ENCODE assay signal across 22 mouse cellular contexts in the genomic region with DNA sequence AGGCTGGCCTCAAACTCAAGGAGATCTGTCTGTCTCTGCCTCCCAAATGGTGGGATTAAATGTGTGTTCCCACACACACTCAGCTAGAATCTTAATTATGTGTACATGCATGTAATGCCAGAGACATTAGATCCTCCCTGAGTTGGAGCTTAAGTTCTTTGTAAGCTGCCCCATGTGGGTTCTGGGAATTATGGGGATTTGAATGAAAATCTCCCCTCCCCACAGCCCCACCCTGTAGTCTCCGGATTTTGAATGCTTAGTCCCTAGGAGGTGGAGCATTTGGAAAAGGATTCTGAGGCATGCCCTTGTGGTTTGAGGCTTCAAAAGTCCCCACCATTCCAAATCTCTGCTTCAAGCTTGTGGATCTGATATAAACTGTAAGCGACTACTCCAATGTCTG. TPM values are rescaled to one million over a fixed set of nuclear protein-coding genes. Genes with fewer than 3 reads are reported as not detected.
"Had no signal": no experiment of that assay in that cellular context is flagged by ENCODE, and none has a peak within 500 bp of the region (broad histone marks: within the 10 kb centered on the region; RNA-seq: fewer than 3 reads in every experiment).

No protein-coding gene starts in this region.

- H3K4me3 ChIP-seq: left cerebral cortex, adult 2 months; liver, embryonic 13.5 days had no signal

- H3K4me1 ChIP-seq: liver, embryonic 13.5 days had no signal

- H3K27me3 ChIP-seq: liver, embryonic 13.5 days had no signal

- DNase-seq: kidney, adult 18-20 months; kidney, adult 9 months; kidney, postnatal 25 days; layer of hippocampus, postnatal 36 days; liver, embryonic 13.5 days; lung, adult 2 months; lung, postnatal 14 days; lung, postnatal 4 days; midbrain, embryonic 14.5 days; right cerebral cortex, adult 18-20 months; right cerebral cortex, postnatal 25 days; thymus, adult 18-20 months; thymus, postnatal 4 days had no signal

- H3K9me3 ChIP-seq: liver, embryonic 13.5 days had no signal

- H3K4me2 ChIP-seq: liver, embryonic 13.5 days; midbrain, embryonic 11.5 days had no signal

- H3K9ac ChIP-seq: liver, embryonic 13.5 days had no signal

- H3K27ac ChIP-seq: kidney, postnatal 0 days; left cerebral cortex, adult 2 months; liver, embryonic 13.5 days had no signal

RNA-seq across cellular contexts. Expression of gene Gm49776, which starts 17.0 kb away (rescaled TPM):
- polyA plus RNA-seq: liver, adult 2 months; liver, embryonic 16.5 days; midbrain, embryonic 11.5 days; neural tube, embryonic 14.5 days; small intestine, adult 2 months; spleen, adult 2 months; stomach, embryonic 16.5 days had no signal
